Mouse (Mus musculus): Measurements from ENCODE around the gene Lamc1. TPM values are rescaled to one million over a fixed set of nuclear protein-coding genes. Genes with fewer than 3 reads are reported as not detected.
"Not testable (repeated sequence)": the region's sequence is repeated elsewhere in the genome, so short reads cannot be mapped to it uniquely, and the experiment has no call there.

Gene Lamc1
- polyA plus RNA-seq, 1 experiment from 2014 or later: 17.2 TPM

DNA sequence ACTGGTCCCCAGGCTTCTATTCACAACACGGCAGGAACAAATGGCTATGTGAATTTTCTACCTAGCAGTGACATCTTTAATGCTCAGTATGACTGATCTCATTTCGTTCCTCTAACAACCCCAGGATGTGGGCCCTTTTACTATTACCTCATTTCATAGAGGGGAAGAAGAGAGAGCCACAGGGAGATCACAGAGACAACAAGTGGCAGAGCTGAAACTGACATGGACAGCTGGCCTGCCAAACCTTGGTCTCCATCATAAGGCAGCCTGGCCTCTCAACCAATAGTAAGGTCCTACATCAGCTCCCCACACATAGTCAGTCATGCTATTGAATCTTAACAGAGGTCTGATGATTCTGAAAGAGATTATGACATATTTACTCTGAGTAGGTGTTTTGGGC is 12.4 kb upstream of the Lamc1 start:
- H3K4me2 ChIP-seq (ENCODE audit: low read depth, low read length): no peak overlapping the region
- WGBS: 88% methylated on average over 2 of the region's 2 CpGs
- H3K27me3 ChIP-seq (ENCODE audit: control insufficient read depth, insufficient read depth, low read length): no peaks in the 10 kb centered on the region
- H3K27ac ChIP-seq (ENCODE audit: low read depth, low read length): no peak overlapping the region
- no peaks in the 10 kb centered on the region for H3K4me1 ChIP-seq (ENCODE audit: control insufficient read depth, insufficient read depth, low read length)
- no peak for ATAC-seq (ENCODE audit: low read depth)
- H3K9ac ChIP-seq (replicated peaks; ENCODE audit: low read depth, low read length): no peak overlapping the region
- no peak overlapping the region for H3K4me3 ChIP-seq (ENCODE audit: low read depth, low read length)
- no peaks in the 10 kb centered on the region for H3K36me3 ChIP-seq (ENCODE audit: control insufficient read depth, insufficient read depth, low read length)
- no peaks in the 10 kb centered on the region for H3K9me3 ChIP-seq (ENCODE audit: control insufficient read depth, low read length)

GRCm38 (mm10) chr1:153335451-153335850 is 2.9 kb upstream of the Lamc1 start:
- not testable (repeated sequence) for H3K4me3 ChIP-seq (ENCODE audit: low read depth, low read length); H3K27ac ChIP-seq (ENCODE audit: low read depth, low read length); H3K4me2 ChIP-seq (ENCODE audit: low read depth, low read length); H3K9ac ChIP-seq (replicated peaks; ENCODE audit: low read depth, low read length); H3K9me3 ChIP-seq (ENCODE audit: control insufficient read depth, low read length); ATAC-seq (ENCODE audit: low read depth); H3K36me3 ChIP-seq (ENCODE audit: control insufficient read depth, insufficient read depth, low read length); H3K27me3 ChIP-seq (ENCODE audit: control insufficient read depth, insufficient read depth, low read length)
- H3K4me1 ChIP-seq (ENCODE audit: control insufficient read depth, insufficient read depth, low read length): peaks cover 14% of the 10 kb centered on the region; the same call in 1 of the 2 replicates
- 97% methylated on average over 10 of the region's 10 CpGs for WGBS

- H3K9me3 ChIP-seq (ENCODE audit: control insufficient read depth, low read length): no peaks in the 10 kb centered on the region
- no peaks in the 10 kb centered on the region for H3K36me3 ChIP-seq (ENCODE audit: control insufficient read depth, insufficient read depth, low read length)
- peak overlapping the region; percentile 83; the same call in 1 of the 2 replicates for H3K27ac ChIP-seq (ENCODE audit: low read depth, low read length)
- WGBS: 6% methylated on average over 22 of the region's 22 CpGs
- no peaks in the 10 kb centered on the region for H3K27me3 ChIP-seq (ENCODE audit: control insufficient read depth, insufficient read depth, low read length)
- peak; percentile 62 for ATAC-seq (ENCODE audit: low read depth)
- H3K9ac ChIP-seq (replicated peaks; ENCODE audit: low read depth, low read length): peak overlapping the region; percentile 87
- peaks cover 21% of the 10 kb centered on the region for H3K4me1 ChIP-seq (ENCODE audit: control insufficient read depth, insufficient read depth, low read length)
- H3K4me3 ChIP-seq (ENCODE audit: low read depth, low read length): peak overlapping the region; percentile 96
- H3K4me2 ChIP-seq (ENCODE audit: low read depth, low read length): peak overlapping the region; percentile 95
Measured at GRCm38 (mm10) chr1:153333296-153334121, 923 bp upstream of the Lamc1 start.

DNA sequence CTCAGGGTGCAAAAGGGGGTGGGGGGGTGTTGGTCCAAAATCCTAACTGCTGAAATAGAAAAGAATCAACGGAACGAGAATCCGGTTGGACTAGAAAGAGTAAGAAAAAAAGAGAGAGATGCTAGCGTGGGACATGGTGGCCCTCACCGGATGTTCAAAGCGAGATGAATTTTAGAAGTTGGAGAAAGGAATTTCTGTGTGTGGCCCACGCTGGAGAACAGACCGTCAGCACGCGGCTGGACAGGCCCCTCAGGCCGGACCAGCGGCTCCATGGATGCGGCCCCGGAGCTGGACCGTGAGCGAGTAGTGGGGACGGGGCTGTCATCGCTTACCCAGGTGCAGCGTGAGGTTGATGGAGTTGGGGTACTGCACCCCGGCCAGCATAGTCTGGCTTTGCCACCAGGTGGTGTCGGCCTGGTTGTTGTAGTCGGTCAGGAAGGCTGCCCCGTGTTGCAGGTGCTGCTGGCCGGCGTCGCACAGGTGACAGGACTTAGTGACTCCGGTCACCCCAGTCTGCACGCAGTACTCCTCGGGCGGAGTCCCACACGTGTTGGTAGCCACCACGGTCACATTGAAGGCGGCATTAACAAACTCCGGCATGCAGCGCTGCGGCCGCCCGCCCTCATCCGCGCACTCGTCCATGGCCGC is 666 bp downstream of the Lamc1 start:
- H3K4me1 ChIP-seq (ENCODE audit: control insufficient read depth, insufficient read depth, low read length): peaks cover 21% of the 10 kb centered on the region
- no peaks in the 10 kb centered on the region for H3K9me3 ChIP-seq (ENCODE audit: control insufficient read depth, low read length)
- ATAC-seq (ENCODE audit: low read depth): peak; percentile 68
- no peaks in the 10 kb centered on the region for H3K36me3 ChIP-seq (ENCODE audit: control insufficient read depth, insufficient read depth, low read length)
- H3K4me2 ChIP-seq (ENCODE audit: low read depth, low read length): peak overlapping the region; percentile 95
- H3K27ac ChIP-seq (ENCODE audit: low read depth, low read length): peak overlapping the region; percentile 83
- peak overlapping the region; percentile 87 for H3K9ac ChIP-seq (replicated peaks; ENCODE audit: low read depth, low read length)
- H3K27me3 ChIP-seq (ENCODE audit: control insufficient read depth, insufficient read depth, low read length): no peaks in the 10 kb centered on the region
- WGBS: under 1% methylated on average over 42 of the region's 42 CpGs
- H3K4me3 ChIP-seq (ENCODE audit: low read depth, low read length): peak overlapping the region; percentile 96

DNA sequence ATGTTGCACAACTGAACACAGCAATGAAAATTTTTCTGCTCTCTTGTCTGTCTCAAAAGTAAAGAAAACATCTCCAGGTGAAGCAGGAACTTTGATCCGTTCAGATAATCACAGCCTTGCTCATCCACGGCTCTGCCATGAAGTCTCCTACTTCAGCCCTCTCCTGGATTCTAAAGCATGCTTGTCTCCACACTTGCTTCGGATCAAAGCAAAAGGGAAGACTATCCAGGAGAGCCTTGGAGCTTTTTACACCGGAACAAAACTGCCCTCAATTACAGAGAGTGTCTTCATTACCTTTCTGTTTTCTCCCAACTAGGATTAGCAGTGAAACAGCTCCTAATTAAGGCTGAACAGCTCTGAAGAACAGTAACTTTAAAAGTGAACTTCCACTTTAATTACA is 1.4 kb downstream of the Lamc1 start:
- no peak for ATAC-seq (ENCODE audit: low read depth)
- Histone ChIP-seq H3K4me2 (ENCODE audit: low read depth, low read length) (peak overlapping the region; percentile 95), H3K4me3 (ENCODE audit: low read depth, low read length) (peak overlapping the region; percentile 96), H3K9me3 (ENCODE audit: control insufficient read depth, low read length) (no peaks in the 10 kb centered on the region), H3K27ac (ENCODE audit: low read depth, low read length) (no peak overlapping the region), H3K36me3 (ENCODE audit: control insufficient read depth, insufficient read depth, low read length) (no peaks in the 10 kb centered on the region), H3K27me3 (ENCODE audit: control insufficient read depth, insufficient read depth, low read length) (no peaks in the 10 kb centered on the region), H3K9ac (replicated peaks; ENCODE audit: low read depth, low read length) (peak overlapping the region; percentile 87), H3K4me1 (ENCODE audit: control insufficient read depth, insufficient read depth, low read length) (peaks cover 21% of the 10 kb centered on the region)
- WGBS: under 1% methylated on average over 4 of the region's 4 CpGs

DNA sequence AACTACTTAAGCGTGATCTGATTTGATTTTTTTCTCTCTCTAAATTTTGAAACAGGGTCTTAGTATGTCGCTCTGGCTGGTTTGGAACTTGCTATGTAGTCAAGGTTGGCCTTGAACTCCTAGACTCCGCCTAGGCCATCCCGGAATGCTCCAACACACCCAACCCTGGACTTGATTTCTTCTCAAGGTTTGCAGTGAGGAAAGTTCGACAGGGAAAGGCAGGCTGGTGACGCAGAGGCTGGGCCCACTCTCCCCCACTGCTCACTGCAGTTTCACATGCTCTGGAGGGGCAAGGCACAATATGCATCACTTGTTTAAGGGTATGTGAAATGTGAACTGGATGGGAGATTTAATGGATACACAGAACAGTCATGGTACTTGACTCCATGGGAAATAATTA is 3.3 kb downstream of the Lamc1 start:
- H3K27ac ChIP-seq (ENCODE audit: low read depth, low read length): no peak overlapping the region
- no peak overlapping the region for H3K9ac ChIP-seq (replicated peaks; ENCODE audit: low read depth, low read length)
- H3K4me2 ChIP-seq (ENCODE audit: low read depth, low read length): no peak overlapping the region; the same call in 1 of the 2 replicates
- no peaks in the 10 kb centered on the region for H3K36me3 ChIP-seq (ENCODE audit: control insufficient read depth, insufficient read depth, low read length)
- no peaks in the 10 kb centered on the region for H3K27me3 ChIP-seq (ENCODE audit: control insufficient read depth, insufficient read depth, low read length)
- H3K9me3 ChIP-seq (ENCODE audit: control insufficient read depth, low read length): no peaks in the 10 kb centered on the region
- 83% methylated on average over 6 of the region's 6 CpGs for WGBS
- no peak overlapping the region for H3K4me3 ChIP-seq (ENCODE audit: low read depth, low read length)
- H3K4me1 ChIP-seq (ENCODE audit: control insufficient read depth, insufficient read depth, low read length): peaks cover 21% of the 10 kb centered on the region
- no peak for ATAC-seq (ENCODE audit: low read depth)

DNA sequence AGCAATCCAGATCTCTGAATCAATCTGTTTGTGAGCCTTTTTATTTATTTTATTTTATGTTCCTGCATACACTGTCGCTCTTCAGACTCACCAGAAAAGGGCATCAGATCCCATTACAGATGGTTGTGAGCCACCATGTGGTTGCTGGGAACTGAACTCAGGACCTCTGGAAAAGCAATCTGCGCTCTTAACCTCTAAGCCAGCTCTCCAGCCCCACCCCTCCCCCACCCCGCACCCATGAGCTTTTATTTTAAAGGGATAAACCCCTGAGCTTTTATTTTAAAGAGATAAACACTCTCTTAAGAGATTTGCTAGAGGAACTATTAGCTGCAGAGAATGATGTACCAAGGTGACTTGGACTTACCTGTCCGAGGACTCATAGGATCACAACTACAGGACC is 5.5 kb downstream of the Lamc1 start:
- ATAC-seq (ENCODE audit: low read depth): no peak
- Histone ChIP-seq H3K4me1 (ENCODE audit: control insufficient read depth, insufficient read depth, low read length) (peaks cover 21% of the 10 kb centered on the region), H3K36me3 (ENCODE audit: control insufficient read depth, insufficient read depth, low read length) (no peaks in the 10 kb centered on the region), H3K27me3 (ENCODE audit: control insufficient read depth, insufficient read depth, low read length) (no peaks in the 10 kb centered on the region), H3K4me2 (ENCODE audit: low read depth, low read length) (no peak overlapping the region), H3K4me3 (ENCODE audit: low read depth, low read length) (no peak overlapping the region), H3K9ac (replicated peaks; ENCODE audit: low read depth, low read length) (no peak overlapping the region), H3K9me3 (ENCODE audit: control insufficient read depth, low read length) (no peaks in the 10 kb centered on the region), H3K27ac (ENCODE audit: low read depth, low read length) (no peak overlapping the region)
- WGBS: 94% methylated on average over 4 of the region's 4 CpGs

DNA sequence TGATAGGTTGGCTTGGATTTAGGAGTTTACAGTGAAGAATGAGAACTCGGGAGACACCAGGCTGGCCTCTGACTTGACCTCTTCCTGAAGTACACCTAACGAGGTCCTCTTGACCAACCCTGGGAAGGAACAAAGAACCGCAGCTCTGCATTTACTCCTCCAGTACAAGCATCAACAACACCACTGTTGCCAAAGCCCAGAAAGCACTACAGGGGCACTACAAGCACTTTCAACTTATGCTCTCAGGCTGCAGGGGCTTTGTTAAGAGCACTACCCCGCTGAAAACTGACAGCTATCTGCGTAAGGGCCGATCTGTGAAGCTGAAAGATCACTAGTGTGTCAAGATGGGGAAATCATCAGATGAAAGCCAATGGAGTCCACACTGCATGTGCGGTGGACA is 6.4 kb downstream of the Lamc1 start:
- 88% methylated on average over 7 of the region's 7 CpGs for WGBS

DNA sequence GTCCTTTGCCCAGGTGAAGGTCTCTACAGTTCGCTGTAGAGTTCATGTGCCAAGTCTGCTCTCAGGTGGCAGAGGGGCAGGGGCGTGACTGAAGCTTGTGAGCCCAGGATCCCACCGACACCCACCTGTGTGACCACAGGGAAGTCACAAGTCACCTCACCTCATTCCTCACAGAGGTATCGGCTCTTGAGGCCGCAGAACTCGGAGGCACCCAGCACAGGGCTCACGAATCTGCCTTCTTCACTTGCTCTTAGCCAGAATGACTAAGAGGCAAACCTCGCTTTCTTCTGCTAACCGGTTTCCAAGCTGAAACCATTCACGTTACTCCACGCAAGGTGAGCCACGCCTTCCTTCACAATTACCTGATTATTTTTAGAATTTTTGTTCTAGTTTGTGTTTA is 11.2 kb downstream of the Lamc1 start:
- no peaks in the 10 kb centered on the region for H3K27me3 ChIP-seq (ENCODE audit: control insufficient read depth, insufficient read depth, low read length)
- WGBS: 89% methylated on average over 12 of the region's 12 CpGs
- H3K9me3 ChIP-seq (ENCODE audit: control insufficient read depth, low read length): no peaks in the 10 kb centered on the region
- ATAC-seq (ENCODE audit: low read depth): no peak
- no peaks in the 10 kb centered on the region for H3K4me1 ChIP-seq (ENCODE audit: control insufficient read depth, insufficient read depth, low read length)
- H3K27ac ChIP-seq (ENCODE audit: low read depth, low read length): no peak overlapping the region
- no peak overlapping the region for H3K9ac ChIP-seq (replicated peaks; ENCODE audit: low read depth, low read length)
- no peak overlapping the region for H3K4me3 ChIP-seq (ENCODE audit: low read depth, low read length)
- no peaks in the 10 kb centered on the region for H3K36me3 ChIP-seq (ENCODE audit: control insufficient read depth, insufficient read depth, low read length)
- H3K4me2 ChIP-seq (ENCODE audit: low read depth, low read length): no peak overlapping the region

More for the DNA sequence above, 6.4 kb downstream of the Lamc1 start:
- Histone ChIP-seq H3K27ac (ENCODE audit: low read depth, low read length) (no peak overlapping the region), H3K27me3 (ENCODE audit: control insufficient read depth, insufficient read depth, low read length) (no peaks in the 10 kb centered on the region), H3K4me2 (ENCODE audit: low read depth, low read length) (no peak overlapping the region), H3K36me3 (ENCODE audit: control insufficient read depth, insufficient read depth, low read length) (no peaks in the 10 kb centered on the region), H3K4me3 (ENCODE audit: low read depth, low read length) (no peak overlapping the region), H3K9ac (replicated peaks; ENCODE audit: low read depth, low read length) (no peak overlapping the region), H3K4me1 (ENCODE audit: control insufficient read depth, insufficient read depth, low read length) (peaks cover 14% of the 10 kb centered on the region), H3K9me3 (ENCODE audit: control insufficient read depth, low read length) (no peaks in the 10 kb centered on the region)
- ATAC-seq (ENCODE audit: low read depth): no peak

Data from neural tube, embryonic 14.5 days (tissue).